Mouse (Mus musculus) B cell, adult 2 months (primary cell): Measurements from ENCODE around the gene Zbtb40.
A peak's percentile ranks its signal among the peaks of the same experiment; 100 is the strongest.

Source experiments
- DNase-seq, 2 experiments: peaks; one replicate each; pipeline ENCODE4 v3.0.0; 2022

Gene Zbtb40

GRCm38 (mm10) chr4:137032456-137032855, 16.1 kb downstream of the Zbtb40 start:
- DNase-seq = no peak

- no peak for DNase-seq
Measured at GRCm38 (mm10) chr4:137031319-137031718, 17.3 kb downstream of the Zbtb40 start.

- no peak for DNase-seq
Measured at GRCm38 (mm10) chr4:137029348-137029747, 19.3 kb downstream of the Zbtb40 start.

- DNase-seq = no peak
Measured at GRCm38 (mm10) chr4:137027051-137027450, 21.6 kb downstream of the Zbtb40 start.

DNA sequence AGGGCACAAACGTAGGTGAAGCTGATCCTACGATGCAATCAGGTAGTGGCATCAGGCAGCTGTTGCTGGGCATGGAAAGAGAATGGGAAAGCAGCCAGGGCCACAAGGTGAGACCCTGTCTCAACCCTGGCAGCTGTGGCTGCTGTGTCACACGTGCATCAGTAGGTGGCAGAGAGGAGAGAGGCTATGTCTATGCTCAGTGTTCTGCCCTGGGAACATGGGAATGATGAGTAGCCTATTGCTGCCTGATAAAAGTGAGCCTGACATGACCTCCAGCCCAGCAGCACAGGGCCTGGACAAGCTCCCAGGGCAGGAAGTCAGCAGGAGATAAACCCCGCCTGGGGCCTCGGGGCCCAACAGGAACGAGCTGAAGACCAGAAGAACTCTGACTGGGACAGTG, 23.0 kb downstream of the Zbtb40 start:
- DNase-seq = no peak

DNA sequence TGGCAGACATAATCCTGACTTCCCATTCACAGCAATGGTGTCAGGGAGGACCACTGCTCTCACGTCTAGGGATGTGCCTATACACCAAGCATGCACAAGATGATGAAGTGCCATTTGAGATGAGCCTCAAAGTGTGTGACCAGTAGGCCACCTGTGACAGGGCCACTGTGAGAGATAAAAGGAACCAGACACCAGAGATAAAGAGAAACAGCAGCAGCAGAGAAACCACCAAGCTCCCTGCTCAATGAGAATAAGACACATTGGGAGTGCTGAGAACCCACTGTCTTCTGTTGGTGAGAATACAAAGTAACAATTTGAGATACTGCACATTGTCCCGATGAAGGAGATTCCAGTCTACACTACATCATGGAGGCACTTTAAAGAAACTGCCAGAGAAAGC, 23.5 kb downstream of the Zbtb40 start:
- no peak for DNase-seq

DNA sequence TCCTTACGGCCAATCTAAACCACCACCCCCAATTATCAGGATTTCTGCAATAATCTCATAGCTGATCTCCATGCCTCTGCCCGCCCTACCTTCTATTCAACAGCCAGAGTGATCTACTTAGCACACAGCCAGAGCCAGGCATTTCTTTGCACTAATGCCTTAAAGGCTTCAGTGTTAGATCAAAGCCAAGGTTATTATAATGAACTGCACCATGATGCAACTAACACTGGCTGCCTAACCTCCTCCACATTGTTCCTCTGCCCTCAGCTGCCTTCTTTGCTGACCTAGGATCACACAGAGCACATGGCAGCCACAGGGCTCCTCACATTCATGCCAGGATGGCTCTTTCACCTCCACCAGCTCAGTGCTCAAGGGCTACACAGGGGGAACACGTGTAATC, 28.5 kb downstream of the Zbtb40 start:
- no peak for DNase-seq

DNA sequence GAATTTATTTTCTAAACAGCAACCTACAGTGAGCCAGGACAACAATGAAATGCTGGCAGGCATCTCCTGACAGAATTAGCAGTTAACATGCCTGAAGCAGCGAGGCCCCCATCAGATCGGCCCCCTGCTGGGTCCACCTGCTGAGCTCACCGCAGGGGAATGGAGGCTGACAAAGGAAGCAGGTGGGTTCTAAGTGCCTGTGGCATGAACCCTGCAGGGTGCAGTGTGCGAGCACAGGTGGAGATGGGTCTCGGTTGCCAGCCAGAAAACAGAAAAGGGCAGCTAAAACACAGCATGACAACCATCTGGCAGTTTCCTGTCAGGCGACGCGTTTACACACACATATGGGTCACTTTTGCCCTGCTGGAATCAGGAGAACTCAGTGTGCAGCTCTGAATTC, 32.7 kb downstream of the Zbtb40 start:
- no peak for DNase-seq

GRCm38 (mm10) chr4:137015476-137015856, 33.1 kb downstream of the Zbtb40 start:
- DNase-seq = no peak

- no peak for DNase-seq
Measured at GRCm38 (mm10) chr4:137014654-137015475, 33.7 kb downstream of the Zbtb40 start.

DNA sequence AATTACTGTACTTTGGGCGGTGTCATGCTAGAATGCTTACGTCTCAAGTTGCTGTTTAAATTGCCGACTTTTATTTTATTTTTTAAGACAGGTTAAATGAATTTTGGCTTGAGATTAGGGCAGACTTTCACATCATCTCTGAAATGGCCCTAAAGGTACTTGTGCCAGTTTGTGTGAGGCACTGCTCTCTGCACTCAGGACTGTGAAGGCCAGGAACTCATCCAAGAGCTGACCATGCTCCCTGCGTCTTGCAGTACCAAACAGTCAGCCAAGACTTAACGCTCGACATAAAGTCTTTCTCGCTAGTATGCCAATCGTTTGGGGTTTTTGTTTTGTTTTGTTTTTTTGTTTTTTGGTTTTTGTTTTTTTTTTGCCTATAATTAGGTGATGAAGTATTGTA, 34.5 kb downstream of the Zbtb40 start:
- no peak for DNase-seq

GRCm38 (mm10) chr4:137006966-137007365, 41.6 kb downstream of the Zbtb40 start:
- no peak for DNase-seq

DNA sequence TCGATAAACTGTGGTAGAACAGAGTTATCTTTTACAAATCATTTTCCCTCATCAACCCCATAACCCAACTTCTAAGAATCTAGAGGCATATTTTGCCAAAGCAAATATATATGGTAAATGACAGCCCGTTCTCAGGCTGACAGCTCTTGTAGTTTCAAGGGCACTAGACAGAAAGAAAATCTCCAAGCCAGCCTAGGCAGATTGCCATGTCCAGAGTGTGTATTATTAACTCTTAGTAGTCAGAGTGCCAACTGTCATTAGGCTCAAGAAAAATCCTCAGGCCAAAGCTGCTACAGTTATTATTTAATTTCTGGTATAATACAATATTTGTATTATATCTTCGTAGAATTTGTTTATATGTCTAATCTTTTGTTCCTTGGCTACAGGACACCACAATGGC, 46.8 kb downstream of the Zbtb40 start:
- no peak for DNase-seq

DNA sequence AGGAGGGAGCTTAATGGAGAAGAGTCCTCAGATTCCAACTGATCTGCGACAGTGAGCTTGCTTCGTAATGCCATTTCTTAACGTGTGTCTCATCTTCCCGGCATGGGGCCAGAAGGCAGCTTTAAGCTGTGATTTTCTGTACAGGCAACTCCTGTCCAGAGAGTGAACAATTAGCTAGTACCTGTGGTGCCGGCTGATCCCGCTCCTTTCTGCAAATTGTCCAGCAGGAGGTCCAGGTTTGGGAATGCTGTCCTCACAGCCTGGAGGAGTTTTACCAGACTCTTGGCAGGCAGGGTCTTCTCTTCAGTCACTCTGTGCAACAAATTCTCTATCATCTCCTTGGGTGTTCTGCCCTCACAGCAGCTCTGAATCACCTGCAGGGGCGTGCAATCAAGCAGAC, 47.6 kb downstream of the Zbtb40 start:
- DNase-seq = no peak

GRCm38 (mm10) chr4:136998371-136998770, 50.2 kb downstream of the Zbtb40 start:
- DNase-seq = no peak

- DNase-seq = no peak
Measured at GRCm38 (mm10) chr4:136997723-136998345, 50.8 kb downstream of the Zbtb40 start.

DNA sequence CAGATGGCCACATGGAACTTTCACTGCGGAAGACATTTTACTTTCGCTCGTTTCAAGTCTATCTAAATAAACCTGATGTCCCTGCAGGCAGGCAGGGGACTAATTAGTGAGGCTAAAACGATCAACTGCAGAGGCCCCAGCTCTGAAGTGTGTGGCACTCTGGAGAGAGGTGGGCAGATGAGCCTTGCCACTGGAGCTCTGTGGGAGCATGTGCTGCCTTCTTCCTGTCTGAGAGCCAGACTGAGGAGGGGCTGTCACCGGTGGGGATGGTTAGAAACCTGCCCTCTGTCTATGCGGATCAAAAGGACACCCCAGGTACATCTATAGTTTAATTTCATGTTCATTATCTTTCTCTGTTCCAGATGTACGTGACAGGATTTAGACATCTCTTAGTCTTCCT, 51.7 kb downstream of the Zbtb40 start:
- DNase-seq = no peak

DNA sequence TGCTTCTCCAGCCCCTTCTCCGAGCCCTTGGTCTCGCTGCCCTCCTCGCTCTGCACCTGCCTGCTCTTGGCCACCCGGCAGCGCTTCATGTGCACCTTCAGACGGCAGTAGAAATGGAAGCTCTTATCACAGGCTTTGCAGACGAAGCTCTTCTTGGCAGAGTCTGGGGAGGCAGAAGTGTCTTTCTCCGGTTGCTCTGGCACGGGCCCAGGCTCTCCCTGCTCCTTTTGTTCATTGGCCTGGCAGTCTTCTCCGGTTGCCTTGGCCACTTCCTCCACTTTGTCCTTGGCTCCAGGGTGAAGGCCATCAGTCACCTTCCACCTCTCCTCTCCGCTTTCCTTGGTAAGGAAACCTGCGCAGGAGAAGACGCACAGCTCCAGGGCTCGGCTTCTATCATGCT, 53.2 kb downstream of the Zbtb40 start:
- no peak for DNase-seq

GRCm38 (mm10) chr4:136981993-136982695, 66.5 kb downstream of the Zbtb40 start:
- no peak for DNase-seq

- no peak for DNase-seq
Measured at GRCm38 (mm10) chr4:136981347-136981746, 67.3 kb downstream of the Zbtb40 start.

- DNase-seq = no peak
Measured at GRCm38 (mm10) chr4:136980921-136981320, 67.7 kb downstream of the Zbtb40 start.

DNA sequence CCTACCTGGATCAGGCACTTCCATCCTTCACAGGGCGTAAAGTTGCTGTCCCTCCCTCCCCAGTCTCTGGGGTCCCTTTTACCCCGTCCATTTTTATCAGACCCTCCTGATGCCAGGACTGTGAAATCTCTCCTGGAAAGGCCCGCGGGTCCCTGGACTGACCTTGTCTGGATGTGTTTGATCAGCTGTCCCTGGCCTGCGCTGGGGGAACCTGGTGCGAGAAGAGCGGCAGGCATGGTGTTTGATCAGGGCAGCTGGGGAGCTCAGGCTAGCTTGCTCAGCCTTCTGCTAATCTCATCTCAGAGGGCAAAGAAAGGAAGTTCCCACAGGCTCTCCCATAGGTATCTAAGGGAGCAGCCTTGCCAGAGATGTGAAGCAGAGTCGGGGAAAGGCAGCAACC, 71.4 kb downstream of the Zbtb40 start:
- no peak for DNase-seq

DNA sequence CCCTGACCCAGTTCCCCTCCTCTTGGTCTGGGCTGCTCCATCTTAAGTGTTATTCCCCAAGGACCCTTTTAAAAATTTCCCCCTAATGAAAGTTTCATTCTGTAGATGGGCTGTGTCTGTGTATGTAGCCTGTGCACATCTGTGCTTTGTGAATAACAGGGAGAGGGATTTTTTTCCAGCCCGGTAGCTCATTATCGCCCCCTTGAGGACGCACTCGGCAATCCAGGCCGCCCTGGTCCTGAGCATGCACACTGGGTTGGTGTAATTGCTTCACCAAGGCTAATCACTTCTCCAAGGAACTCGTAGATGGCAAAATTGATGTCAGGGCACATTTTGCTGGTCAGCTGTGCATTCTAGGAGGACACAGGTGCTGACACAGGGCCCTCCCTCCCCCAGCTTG, 77.7 kb downstream of the Zbtb40 start:
- peak; percentile 24 to 29 for DNase-seq
